Mouse (Mus musculus) right cerebral cortex, adult 18-20 months (tissue): Measurements from ENCODE around the gene Safb2.
"Not testable (repeated sequence)": the region's sequence is repeated elsewhere in the genome, so short reads cannot be mapped to it uniquely, and the experiment has no call there.

Experiments
- DNase-seq: peaks from one replicate; pipeline ENCODE4 v3.0.0; 2022; ENCODE audit warnings: mixed read lengths

Safb2 gene

DNA sequence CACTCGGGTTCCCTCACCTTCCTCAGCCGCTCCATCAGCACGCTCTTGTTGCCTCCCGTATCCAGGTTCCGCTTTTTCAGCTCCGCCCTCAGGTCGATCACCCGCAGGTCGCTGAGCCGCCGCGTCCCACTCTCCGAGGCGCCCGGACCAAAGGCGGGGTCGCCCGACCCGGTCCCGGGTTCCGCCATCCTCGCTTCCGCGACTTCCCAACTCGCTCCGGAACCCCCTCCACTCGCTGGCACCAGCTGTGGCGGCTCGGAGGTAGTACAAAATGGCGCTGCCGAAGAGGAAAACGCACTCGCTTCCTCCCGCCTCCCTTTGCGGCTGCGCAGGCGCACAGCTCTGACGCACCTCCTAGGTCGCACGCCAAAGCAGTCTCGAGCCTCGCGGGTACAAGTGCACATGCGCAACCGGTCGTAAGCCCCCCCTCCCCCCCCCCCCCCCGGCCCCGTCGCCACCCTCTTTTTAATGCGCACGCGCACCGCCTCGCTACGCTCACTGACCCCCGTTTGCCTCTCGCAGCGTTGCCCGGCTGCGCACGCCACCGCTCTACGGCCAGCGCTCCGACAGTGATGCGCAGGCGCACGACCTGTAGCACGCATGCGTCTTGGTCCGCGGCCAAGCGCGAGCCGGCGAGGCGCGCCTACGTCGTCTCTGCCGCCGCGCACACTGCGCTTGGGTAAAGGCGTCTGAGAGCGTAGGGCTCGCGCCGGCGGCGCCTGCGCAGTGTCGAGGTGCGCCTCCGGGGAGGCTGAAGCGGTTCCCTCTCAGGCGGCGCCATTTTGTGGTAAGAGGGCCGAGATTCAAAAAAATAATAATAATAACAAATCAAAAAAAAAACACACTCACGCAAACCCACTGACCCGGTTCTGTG, at the start of gene Safb2, which contains the start of gene Safb:
Gene Safb2, minus strand, starts transcription at position 329 of the 874 bp plus-strand sequence.
Gene Safb, plus strand, starts transcription at position 569 of the 874 bp plus-strand sequence.
- peak; percentile 99 for DNase-seq

DNA sequence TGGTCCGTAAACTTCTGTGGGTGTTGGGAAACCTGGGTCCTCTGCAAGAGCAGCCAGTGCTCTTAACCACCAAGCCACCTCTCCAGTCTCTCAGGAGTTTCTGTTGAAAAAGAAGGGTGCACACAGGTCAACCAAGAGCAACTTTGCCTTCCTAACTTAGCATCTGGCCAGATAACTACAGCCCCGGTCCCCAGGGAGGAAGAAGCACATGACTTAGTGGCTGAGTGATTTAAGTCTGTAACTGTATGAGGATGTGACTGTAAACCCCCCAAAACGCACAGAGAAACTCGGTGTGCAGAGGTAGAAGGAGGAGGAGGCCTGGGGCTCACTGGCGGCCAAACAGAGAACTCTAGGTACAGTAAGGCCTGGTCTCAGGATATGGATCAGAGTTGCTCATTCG, 49.6 kb upstream of the Safb2 start:
- DNase-seq, result no peak

DNA sequence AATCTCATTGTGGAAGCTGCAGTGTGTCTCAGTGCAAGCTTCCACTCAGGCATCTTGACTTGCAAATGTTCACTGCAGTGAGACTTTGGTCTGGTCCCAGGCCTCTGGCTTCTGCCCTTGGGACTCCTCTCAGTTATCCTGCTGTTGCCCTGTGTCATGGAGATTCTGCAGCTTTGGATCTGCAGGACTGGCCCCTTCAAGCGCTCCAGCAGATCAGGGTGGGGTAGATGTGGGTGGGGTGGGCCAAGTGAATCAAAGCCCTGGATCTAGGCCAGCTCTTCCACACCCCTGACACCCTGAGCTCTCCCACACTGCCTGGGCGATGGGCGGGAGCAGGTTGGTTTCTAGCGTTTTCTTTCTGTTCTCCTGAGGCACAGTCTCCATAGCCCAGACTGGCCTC, 47.4 kb upstream of the Safb2 start:
- no peak for DNase-seq

DNA sequence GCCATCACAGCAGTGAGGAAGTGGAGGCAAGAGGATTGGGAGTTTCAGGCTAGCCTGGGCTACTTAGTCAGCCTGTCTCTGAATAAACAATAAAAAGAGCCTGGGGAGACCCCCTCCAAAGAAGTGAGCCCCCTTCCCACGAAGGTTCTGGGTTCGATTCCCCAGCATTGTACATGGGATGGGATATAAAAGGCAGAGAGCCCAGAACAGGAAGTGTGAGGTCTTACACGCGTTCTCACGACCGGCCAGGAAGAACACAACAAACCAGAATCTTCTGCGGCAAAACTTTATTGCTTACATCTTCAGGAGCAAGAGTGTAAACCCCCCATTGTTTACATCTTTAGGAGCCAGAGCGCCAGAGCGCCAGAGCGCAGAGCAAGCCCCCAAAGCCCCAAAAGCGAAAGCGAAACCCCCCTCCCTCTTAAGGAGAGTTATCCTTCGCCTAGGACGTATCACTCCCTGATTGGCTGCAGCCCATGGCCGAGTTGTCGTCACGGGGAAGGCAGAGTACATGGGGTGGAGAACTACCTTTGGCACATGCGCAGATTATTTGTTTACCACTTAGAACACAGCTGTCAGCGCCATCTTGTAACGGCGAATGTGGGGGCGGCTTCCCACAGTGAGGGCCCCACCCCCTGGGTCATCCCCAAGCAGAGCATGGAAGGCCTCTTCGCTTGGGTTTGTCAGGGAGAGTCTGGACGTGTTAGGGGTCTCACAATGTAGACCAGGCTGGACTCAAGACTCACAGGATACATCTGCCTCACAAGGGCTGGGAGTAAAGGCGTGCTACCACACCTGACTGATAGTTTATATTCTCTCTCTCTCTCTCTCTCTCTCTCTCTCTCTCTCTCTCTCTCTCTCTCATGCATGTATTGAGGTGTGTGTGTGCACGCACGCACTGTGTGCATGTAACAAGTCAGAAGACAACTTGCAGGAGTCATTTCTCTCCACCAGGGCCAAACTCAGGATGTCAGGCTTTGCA, 45.7 kb upstream of the Safb2 start:
- DNase-seq, result not testable (repeated sequence)

DNA sequence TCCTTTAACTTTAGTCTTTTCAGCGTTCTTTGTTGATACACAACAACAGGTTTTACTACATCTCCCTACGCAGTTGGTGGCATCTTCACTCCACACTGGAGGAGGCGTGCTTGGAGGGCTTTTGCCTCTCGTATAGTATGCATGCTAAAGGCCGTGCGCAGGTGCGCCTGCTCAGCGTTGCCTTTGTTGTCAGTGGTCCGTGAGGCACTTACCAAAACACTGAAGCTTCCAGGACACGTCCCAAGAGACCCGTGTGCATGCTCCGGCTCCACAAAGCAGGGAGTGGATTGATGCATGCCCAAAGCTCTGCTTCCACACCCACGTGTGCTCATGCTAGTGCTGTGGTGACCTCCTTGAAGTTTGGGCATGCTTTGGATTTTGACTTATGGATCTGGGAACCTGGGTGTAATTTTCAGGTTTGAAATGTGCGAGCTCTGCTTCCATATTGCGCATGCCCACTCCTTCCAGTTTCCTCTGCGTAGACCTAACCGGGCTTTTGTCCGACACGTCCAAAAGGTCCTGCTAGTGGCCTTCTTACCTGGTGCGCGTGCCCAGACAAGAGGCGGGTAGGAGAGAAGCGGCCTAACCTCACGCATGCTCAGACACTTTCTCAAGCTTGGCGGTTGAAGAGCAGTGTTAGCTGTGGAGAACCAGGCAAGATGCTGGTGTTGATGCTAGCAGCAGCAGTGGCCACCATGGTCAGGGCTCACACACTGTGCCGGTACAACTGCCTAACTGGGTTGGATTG, 43.3 kb upstream of the Safb2 start, which contains the start of gene Catsperd:
Gene Catsperd, plus strand, starts transcription at position 614 of the 748 bp plus-strand sequence.
- no peak for DNase-seq

DNA sequence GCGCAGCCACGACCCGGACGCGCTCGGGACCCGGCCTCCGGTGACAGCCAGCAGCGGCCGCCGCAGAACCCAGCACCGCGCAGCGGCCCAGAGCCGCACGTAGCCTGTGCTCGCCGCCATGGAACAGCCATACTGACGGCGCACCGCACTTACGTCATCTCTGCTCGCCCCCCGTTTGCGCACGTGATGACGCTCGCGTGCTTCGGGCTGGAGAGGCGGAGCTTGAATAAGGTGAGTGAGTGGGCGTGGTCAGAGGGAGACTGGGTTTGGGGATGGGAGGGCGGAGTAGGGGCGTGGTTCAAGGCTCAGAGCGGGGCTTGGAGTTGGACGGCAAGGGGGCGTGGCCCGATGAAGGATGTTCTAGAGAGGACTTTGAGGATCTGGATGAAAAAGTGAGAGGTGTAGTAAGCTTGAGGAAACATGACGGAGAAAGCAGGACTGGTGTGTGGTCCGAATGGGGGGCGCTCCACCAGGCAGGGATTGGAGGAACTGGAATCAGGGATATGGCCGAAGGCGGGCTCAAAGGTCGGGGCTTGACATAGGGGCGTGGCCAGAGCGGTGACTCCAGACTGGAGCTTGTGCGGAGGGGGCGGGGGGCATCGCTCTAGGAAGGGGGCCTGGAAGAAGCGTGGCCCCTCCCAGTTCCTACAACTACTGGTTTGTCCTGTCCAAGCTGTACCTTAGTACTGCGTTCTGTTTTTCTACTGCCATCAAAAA, 42.5 kb upstream of the Safb2 start, which contains the start of gene Lonp1:
Gene Lonp1, minus strand, starts transcription at position 134 of the 717 bp plus-strand sequence.
- peak; percentile 96 for DNase-seq

DNA sequence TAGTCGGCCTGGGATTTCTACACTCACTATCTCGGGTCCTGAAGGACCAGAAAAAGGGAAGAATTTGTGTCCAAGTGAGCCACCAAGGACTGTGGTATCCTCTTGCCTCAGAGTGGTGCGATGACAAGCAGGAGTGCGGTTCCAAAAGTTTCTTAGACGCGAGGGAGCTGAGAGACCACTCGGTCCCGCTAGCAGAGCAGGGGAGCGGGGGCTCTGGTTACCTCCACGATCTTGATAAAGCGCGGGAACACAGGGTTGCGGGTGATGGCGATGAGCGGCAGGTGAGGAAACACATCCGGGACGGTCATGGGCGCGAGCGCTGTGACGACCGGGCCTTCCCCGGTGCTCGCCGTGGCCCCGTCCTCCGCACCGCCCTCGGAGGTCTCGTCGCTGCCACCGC, 41.9 kb upstream of the Safb2 start:
- DNase-seq, result no peak

DNA sequence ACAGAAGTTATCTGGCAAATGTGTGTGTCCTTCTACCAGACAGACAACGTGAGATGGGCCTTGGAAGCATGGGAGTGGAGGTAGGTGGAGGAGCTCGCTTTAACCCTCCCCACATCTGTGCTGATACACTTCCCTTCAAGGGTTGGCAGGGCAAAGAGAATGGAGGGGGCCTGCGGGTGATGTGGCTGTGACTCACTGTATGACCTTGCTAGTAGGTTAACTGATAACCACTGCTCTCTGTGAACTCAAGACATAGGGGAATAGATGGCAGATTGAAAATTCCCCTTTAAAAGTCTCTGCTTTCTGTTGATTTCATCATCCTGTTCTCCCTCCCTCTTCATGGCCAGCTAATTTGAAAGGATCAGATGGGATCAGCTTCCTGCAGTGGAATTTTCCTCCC, 41.1 kb upstream of the Safb2 start:
- DNase-seq, result no peak

DNA sequence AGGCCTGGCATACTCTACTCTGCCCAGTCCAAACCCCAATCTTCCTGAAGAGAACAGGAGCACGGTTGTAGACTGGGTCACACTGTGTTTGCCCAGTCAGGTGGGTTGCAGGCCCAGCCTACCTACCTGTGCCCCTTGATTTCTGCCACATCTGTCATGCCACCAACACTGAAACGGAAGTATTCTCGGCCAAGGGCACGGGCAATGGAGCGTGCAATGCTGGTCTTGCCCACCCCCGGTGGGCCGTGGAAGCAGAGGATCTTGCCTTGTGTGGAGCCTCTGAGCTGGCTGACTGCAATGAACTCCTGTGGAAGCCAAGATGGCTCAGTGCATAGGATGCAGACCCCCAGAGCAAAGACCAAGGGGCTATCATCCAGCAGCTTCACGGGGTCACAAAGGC, 33.2 kb upstream of the Safb2 start:
- DNase-seq, result no peak

DNA sequence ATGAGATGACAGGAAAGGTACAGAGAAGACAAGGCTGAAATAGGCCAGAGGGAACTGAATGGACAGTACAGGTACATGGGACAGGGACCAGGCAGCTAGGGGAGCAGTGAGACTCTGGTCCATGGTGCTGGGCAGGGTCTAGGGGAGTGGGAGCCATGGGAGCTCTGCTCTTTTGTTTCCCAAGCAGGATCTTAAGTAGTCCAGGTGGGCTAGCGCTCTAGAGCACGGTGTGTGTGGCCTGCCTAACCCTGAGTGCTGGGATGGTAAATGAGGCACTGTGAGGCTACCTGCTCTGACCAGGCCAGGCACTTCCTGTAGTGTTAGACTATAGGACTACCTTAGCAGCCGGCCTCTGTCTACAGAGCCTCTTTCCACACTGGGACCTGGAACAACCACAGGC, 32.3 kb upstream of the Safb2 start:
- DNase-seq, result no peak

DNA sequence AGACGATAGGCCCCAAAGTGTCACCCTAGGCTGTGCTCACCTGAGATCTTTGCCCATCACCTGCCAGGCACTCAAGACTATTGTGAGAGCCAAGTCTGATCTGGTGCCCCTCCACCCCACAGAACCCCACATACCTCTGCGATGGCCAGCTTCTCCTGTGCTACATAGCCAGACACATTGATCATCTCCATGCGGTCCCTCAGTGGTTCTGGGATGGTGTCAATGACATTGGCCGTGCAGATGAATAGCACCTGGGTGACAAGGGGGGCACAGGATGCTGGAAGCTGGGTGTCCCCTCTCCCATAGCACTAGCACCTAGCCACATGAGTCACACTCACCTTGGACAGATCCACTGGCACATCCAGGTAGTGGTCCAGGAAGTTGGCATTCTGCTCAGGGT, 31.4 kb upstream of the Safb2 start:
- DNase-seq, result no peak

DNA sequence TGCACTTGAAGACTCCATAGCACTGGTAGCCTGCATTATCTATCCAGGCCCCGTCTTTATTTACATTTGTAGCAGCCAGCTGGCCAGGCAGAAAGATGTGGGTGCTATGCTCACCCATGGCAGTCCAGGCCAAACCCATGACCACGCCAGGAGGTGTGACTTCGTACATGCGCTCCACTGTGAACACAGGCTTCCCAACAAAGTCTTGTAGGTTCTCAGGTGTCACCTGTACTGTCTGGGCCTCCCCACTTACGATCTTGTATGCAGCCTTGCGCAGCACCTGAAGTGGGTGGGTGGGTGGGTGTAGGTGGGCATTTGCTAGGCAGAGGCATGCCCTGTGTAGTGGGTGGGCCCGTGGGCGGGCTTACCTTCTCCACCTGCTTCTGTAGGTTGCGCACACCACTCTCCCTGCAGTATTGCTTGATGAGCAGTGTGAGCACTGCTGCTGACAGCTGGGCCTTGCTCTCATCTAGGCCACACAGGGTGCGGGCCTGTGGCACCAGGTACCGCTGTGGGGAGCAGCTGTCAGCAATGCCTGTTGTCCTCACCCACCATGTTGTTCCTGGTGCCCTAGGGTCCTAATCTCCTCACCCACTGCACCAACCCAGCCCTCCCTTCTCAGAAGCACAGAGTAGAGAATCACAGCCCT, 30.9 kb upstream of the Safb2 start:
- no peak for DNase-seq

DNA sequence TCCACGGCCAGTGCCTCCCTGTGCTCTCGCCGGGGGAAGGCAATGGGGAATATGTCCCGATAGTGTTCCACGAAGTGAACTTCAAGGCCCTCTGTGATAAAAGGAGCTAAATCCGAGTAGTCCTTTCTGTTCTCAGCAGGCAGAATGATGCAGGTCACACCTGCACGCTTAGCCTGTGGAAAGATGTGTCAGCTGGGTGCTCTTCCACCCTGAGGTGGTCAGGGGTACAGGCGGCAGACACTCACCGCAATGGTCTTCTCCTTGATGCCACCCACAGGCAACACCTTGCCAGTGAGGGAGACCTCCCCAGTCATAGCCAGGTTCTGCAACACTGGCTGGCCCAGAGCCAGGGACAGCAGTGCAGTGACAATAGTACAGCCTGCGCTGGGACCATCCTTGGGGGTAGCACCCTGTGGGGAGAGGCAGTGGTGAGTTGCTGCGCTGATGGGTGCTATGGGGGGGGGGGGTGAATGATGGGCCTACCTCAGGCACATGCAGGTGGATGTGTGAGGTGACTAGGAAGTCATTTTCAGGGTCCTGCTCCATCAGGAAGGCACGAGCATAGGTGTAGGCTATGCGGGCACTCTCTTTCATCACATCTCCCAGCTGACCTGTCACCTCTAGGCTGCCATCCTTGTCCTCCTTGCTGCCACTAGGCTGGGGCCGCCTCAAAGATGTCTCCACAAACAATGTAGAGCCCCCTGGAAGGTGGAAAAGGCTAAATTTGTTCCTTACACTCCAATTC, 30.2 kb upstream of the Safb2 start:
- no peak for DNase-seq

DNA sequence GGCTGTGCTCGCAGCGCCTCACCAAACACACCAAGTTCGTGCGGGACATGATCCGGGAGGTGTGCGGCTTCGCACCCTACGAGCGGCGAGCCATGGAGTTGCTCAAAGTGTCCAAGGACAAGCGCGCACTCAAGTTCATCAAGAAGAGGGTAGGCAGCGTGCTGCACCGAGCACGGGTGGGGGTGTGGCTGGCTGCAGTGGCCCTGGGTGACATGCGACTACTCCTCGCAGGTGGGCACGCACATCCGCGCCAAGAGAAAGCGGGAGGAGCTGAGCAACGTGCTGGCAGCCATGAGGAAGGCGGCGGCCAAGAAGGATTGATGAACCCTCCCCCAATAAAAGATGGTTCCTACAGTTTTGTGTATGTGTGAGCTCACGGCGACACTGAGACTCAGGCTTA, 29.5 kb upstream of the Safb2 start:
- peak; percentile 44 for DNase-seq

DNA sequence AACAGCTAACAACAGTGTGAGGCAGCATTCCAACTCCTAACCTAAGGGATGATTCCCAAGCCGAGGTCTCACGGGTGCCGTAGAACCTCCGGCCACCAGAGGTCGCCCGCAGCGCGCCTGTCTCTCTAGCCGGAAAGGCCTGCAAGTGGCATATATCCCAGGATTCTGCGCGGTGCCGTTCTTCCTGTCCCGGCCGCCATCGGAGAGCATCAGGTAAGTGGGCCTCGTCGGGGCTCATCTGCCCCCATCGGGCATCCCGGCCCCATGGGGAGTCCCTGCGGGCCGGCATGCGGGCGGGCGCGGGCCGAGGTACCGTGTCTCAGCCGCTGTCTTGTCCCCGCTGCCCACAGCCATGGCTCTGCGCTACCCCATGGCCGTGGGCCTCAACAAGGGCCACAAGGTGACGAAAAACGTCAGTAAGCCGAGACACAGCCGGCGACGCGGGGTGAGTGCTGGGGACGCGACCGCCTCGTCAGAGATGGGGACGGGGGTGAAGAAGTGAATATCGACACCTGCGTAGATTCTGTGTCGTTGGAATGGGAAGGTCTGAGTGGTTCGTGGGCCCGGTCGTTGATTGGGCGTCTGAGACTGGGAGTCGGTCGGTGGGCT, 29.0 kb upstream of the Safb2 start, which contains the start of gene Rpl36:
Gene Rpl36, plus strand, starts transcription at position 181 of the 609 bp plus-strand sequence.
- DNase-seq, result peak; percentile 96

DNA sequence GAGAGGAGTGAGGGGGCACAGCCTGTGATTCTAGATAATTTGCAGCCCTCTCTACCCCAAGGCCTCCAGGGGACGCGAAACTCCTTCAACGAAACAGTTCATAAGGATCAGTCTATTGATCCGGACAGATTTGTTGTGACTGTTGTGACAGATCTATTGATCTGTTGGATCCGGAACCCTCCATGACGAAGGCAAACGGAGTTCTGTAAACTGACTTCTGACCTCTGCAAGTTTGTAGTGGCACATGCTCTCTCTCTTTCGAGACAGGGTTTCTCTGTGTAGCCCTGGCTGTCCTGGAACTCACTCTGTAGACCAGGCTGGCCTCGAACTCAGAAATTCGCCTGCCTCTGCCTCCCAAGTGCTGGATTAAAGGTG, 28.2 kb upstream of the Safb2 start:
- DNase-seq, result not testable (repeated sequence)

DNA sequence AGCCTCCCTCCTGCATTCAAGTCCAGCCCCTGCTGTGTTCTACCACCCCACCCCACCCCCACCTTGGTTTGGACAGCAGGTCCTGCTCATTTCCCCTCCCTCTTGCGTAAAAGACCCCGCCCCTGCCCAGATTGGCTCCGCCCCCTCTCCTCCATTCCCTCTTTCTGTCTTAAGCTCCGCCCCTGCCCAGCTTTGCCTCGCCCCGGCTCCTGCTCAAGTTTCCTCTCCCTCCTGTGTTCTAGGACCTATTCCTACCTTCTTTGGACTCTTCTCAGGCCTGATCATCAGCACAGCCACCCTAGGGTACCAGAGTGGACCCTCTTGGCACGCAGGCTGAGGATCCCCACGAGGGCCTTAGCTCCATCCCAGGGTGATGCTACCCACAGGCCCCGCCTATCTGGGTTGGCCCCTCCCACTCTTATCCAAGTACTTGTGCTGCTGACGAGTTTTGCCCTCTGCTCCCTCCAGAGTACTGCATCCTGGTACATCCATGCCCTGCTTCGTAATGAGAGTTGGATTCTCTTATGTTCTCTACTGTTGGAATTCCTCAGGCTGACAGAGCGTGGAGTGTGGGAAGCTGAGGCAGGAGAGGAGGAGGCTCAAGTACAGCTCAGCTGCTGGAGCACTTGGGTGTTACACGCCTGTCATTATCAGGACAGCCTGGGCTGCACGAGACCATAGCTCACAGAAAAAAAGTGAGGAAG, 27.6 kb upstream of the Safb2 start:
- DNase-seq, result peak; percentile 20

DNA sequence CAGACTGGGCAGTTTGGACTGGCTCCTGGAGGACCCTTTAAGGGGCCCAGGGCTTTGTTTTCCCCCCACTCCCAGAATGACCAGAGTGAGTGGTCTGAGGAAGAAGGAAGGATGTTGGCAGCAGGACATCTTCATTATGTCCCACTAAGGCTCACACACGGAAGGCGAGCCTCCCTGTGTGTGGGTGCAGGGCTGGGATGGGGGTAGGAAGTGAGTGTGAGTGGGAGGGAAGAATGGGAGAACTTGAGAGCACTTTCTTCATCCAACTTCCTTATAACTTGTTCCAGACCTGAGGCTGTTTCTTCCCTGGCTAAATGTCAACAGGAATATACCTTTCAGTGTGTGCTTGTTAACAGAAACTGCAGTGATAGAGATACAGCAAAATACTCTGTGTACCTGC, 26.9 kb upstream of the Safb2 start:
- no peak for DNase-seq

DNA sequence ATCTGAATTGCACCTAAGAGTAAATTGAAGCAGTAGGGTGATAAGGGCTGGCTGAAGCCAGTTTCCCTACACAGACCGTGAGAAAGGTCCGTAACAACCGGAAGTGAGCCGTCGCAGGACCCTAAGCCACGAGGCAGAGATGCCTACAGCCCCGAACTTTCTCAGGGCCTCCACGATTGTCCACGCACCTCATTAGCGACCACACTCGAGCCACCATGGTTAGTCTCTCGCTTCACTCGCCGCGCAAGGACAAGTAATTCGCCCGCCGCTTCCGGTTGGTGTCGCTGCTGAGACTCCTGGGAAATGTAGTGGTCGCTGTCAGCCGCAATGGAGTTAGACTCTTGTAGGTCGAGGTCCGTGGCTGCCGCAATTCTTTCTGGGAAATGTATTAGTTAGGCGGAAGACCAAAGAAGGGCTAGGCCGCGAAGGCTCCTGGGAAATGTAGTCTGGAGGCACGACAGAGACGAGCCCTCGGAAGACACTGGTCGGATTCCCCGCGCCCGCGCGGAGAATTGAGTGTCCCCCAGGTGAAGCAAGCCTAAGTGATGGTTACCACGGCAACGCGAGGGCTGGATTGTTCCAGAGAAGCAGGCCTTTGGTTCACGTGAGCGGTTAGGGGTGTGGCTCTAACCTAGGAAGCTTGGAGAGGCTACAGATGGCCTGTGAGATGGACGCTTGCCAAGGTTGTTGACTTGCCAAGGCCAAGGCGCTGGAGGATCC, 25.2 kb upstream of the Safb2 start, which contains the start of gene 2410015M20Rik:
Gene 2410015M20Rik, minus strand, starts transcription at position 320 of the 720 bp plus-strand sequence.
- DNase-seq, result peak; percentile 98
